Mouse (Mus musculus) large intestine, adult 2 months (tissue): ENCODE data around the gene Ctrc. TPM values are rescaled to one million over a fixed set of nuclear protein-coding genes. Genes with fewer than 3 reads are reported as not detected.

ENCODE experiments used
- DNase-seq: peaks from one replicate; pipeline ENCODE4 v3.0.0-alpha.2; 2012; ENCODE audit warnings: low read depth, low spot score
- WGBS: fragments of 180-500 bp; shearing (Covaris S2); methylation state at CpG from one replicate; pipeline ENCODE4 v1.1.7; 2018; 5-methylcytosine and 5-hydroxymethylcytosine counted together
- polyA plus RNA-seq: library from polyadenylated mRNA; depleted of rRNA; stranded (reverse); fragments of >200 nt; gene quantifications from 2 replicates; pipeline ENCODE4 v1.2.3, GENCODE M21; 2012

The Ctrc gene
- polyA plus RNA-seq, 1 experiment, result 0.17 TPM

DNA sequence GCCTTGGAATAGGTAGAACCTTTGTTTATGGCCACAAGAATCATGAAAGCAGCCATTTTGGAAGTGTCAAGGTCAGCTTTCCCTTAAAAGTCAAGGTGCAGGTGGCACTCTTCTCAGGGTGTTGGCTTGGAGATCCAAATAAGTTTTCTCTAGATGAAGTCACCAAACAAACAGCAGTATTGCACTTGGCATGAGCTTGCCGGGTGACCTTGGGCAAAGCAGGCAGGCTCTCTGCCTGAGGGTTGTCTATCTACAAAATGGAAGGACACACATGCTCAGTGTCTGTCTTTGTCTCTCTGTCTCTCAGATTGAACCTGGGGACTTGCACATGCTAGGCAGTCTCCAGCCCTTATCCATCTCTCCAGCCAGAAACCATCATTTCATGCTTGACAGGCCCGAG is 18.8 kb downstream of the Ctrc start:
- no peak for DNase-seq
- 61% methylated on average over 2 of the region's 2 CpGs for WGBS

DNA sequence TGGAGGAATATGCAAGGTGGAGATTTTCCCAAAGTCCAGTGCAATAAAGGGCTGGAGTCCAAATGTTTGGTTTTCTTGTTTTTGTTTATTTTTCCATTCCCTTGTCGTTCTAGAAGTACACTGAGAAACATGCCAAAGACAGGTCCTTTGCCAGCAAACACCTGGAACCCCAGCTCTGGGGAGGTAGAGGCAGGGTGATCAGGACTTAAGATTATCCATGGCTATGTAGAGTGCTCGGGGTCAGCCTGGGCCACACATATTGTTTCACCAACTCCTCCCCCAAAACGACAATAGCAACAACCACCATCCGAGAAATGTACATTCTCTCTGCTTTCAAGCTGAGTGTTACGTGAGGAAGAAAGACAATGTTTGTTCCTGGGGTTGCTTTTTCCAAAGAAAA is 20.1 kb downstream of the Ctrc start, which contains the start of gene Cela2a:
TSS of gene Cela2a (minus strand) at position 101 of the 400 bp plus-strand sequence.
- DNase-seq, result no peak
- WGBS, result 65% methylated on average over 5 of the region's 5 CpGs

DNA sequence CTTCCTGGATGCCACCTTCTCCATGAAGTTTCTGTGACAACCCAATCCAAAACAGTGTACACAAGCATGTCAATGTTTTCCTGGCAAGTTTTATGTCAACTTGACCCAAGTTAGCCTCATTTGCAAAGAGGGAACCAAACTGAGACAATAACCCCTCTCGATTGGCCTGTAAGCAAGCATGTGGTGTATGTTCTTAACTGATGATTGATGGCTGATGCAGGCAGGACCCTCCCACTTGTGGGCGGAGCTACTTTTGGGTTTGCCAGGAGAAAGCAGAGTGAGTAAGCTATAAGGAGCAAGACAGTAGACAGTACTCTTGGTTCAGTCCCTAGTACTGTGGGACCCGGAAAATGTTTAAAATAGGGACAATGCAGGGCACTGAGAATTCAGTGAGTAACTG is 23.2 kb downstream of the Ctrc start:
- 47% methylated on average over 3 of the region's 3 CpGs for WGBS
- no peak for DNase-seq

DNA sequence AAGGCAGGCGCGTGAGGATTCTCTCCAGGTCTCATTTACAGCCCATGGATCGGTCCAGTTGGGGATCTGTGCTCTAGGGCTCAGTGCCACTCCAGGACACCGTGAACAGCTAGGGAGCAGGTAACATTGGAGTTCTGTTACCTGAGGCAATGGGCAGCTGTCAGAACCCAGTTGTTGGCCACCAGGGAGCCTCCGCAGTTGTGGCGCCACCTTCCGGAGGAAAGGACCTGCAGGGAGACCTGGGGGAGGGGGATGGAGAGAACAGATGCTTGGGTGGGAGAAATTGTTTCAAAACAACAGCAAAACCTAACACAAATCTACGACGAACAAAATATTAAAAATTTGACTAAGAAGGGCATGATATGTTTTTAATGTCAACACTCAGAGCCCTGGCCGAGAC is 24.1 kb downstream of the Ctrc start:
- no peak for DNase-seq
- WGBS, result 86% methylated on average over 10 of the region's 10 CpGs

DNA sequence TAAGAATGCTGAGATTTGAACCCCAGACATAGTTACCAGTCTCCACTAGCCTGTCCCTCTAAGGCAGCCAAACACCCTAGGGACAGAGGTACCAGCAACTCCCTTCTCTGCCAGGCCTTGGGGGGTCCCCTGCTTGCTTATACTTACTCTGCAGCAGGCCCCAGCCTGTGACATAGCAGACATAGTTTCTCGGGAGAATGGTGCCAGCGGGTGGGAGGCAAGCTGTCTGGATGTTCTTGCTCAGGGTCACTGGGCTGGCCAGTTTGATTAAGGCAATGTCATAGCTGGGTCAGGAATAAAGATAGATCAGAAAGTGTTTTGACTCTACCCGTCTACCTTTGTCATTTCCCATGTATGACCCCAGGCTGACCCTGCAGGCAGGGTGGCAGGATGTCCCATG is 25.0 kb downstream of the Ctrc start:
- WGBS, result 83% methylated on average over 3 of the region's 3 CpGs
- DNase-seq, result no peak

DNA sequence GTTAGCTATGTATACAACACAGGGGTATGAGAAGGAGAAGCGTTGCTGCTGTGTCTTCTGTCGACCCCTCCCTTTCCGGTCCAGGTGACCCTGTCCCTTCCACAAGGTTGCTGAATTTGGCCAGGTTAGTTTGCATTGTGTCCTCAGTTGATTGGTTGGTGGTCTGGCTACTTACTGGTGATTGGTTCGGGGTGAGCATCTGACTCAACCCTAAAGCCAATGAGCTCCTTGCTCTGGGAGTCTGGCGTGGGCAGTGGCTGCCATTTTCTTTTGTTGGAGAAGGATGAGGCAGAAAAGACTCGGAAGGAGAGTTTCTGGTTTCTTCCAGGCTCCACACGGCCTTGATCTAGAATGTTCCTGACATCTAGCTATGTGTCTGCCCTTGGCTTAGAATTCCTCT is 26.8 kb downstream of the Ctrc start:
- WGBS, result 87% methylated on average over 7 of the region's 7 CpGs
- DNase-seq, result no peak

DNA sequence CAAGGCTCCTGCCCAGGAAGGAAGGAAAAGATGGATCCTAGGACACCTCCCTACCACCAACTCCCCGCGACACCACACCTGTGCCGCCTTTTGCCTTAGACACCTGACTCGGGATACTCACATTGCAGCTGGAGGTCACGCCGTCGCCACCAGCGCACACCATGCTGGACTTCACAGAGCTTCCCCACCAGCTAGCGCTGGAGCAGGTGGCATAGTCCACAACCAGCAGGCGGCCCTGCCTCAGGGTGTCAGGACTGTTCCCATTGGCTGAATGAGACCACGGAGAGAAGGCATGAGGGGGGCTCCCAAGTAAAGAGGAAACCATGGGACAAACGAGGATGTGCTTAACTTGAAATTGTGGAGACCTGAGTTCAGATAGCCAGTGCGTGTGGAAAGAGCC is 27.3 kb downstream of the Ctrc start:
- 93% methylated on average over 13 of the region's 13 CpGs for WGBS
- DNase-seq, result no peak

DNA sequence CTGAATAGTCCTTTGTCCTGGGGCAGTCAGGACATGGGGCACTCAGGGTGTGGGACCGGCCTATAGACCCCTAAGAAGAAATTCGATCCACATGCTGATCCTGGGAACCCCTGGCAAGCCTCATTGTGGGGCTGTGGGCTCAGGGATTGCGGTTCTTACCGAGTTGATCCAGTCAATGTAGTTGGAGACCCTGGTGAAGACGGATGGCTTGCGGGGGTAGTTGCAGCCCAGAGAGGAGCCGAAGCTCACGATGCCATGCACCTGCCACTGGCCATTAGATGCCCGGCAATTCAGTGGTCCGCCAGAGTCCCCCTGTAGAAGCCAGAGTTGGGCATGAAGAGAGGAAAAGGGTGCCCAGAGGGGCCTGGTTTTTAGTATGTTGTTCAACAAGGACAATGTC is 28.5 kb downstream of the Ctrc start:
- WGBS, result 80% methylated on average over 10 of the region's 10 CpGs
- no peak for DNase-seq

DNA sequence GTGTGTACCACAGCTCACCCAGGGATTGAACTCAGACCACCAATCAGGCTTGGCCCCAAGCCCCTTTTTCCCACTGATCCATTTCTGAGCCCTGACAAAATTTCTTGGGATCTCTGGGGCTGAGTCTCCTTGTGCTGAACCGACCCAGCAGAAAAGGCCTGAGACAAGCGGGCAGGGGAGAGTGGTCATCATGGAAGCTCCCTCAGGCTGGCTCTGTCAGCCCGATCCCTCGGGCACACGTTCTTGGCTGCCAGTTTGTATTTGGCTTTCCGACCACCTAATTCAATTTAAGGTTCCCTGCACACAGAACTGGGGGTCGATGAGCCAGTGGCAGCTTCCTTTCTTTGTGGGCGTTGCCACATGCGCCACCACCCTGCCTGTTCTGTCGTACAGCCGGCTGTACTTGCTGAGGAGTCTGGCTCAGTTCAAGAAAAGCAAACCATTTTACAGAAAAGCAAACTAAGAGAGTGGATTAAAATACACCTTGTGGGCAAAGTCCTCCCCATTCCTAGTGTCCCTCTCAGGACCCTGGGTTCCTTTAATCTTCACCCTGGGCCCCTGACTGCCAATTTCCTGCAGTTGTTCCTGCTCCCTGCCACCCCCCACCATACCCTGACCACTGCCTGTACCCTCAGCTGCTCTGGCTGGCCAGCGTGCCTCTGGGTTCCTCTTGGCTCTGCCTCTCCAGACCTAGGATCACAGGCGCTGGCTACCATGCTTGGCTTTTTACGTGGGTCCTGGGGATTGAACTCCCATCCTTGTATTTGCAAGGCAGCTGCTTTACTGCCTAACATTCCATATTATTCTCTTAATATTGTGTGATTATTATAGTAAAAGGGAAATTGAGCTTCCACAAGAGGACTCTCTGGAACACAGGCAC is 29.1 kb downstream of the Ctrc start:
- 41% methylated on average over 14 of the region's 14 CpGs for WGBS
- DNase-seq, result no peak

DNA sequence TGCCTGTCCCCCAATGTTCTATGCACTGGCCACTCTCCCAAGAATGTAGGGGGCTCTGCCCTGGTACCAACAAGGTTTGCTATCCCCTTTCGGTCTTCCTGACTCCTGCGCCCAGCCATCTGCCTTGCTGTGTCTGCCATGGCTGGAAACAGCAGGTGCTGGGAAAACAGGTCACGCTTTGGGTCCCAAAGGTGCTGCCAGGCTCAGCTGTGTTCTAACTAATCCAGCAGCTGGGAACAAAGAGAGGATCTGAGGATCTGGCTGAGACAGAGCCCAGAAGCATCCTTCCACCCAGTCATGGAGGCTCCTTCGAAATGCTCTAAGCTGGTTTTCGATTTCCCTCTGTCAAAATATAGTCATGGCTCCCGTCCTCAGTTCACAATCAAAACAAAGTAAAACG is 29.9 kb downstream of the Ctrc start:
- DNase-seq, result no peak
- WGBS, result 81% methylated on average over 7 of the region's 7 CpGs

DNA sequence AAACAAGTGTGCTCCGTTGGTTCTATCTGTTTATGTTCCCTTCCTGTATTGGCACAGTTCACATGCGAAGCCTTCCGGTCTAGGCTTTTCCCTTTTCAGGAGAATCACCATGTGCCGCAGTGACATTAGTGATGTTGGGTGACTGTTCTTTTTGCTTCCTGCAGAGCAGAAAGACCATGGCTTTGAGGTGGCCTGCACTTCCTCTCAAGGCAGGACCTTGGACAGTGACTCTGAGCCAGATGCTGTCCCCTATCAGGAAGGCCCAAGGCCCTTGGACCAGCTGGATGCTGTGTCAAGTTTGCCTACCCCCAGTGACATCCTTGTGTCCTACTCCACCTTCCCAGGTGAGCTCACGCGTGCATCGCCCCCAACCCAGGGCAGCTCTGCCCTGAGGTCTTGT is 34.8 kb downstream of the Ctrc start:
- WGBS, result 97% methylated on average over 7 of the region's 7 CpGs
- DNase-seq, result no peak

DNA sequence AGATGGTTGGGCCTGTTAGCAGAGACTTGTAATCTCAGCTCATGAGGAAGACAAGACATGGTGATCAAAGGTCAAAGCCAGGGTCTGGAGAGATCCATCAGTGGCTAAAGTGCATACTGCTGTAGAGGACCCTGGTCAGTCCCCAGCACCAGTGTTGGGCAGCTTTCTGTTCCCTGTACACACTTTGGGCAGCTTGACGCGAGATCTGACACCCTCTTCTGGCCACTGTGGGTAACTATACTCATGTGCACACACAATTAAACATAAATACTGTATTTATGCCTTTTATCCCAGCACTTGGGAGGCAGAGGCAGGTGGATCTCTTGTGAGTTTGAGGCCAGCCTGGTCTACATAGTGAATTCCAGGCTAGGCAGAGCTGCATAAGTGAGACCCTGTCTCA is 35.2 kb downstream of the Ctrc start:
- DNase-seq, result no peak
- 96% methylated on average over 2 of the region's 2 CpGs for WGBS

DNA sequence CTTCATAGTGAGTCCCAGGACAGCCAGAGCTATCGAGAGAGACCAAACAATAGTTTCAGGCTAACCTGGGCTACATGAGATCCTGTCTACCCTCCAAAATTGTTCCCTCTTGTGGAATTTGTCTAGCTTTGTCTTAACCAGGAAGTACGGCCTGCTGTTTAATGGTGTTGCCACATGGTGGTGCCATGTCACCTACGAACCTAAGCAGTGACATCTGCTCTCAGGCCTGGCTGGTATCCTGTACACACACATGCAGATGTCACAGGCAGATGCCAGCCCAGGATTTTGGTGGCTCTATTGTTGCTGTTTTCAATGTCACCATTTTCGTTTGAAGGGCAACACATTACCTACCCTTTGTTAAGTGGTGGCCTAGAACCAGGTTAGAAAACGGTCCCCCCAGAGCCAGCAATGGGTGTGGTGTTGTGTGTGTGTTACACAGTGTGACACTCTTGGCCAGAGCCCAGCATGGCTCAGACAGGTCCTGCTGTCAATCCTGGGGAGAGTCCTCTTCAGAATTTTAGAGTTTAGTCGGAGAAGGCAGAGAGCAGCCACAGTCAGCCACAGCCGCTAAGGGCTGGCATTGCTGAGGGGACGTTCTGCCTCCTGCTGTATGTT is 36.2 kb downstream of the Ctrc start:
- no peak for DNase-seq
- 68% methylated on average over 8 of the region's 8 CpGs for WGBS

DNA sequence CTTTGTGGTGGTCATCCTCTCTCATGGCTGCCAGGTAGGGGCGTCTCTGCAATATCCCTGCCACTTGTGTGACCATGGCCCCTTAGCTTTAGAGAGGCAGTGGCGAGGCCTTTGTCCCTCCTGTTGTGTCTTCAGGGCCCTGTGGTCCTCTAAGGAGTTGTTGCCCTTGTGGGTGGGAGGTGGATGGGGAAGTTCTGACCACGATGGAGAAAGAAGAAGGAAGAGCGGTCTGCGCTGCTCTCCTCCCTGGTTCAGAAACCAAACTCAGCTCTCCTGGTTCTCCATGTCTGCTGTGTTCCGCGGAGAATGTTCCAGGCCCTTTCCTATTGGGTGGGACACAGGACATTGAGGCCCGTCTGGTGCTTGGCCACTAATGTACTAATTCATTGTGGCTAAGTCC is 40.3 kb downstream of the Ctrc start:
- no peak for DNase-seq
- 96% methylated on average over 8 of the region's 8 CpGs for WGBS

DNA sequence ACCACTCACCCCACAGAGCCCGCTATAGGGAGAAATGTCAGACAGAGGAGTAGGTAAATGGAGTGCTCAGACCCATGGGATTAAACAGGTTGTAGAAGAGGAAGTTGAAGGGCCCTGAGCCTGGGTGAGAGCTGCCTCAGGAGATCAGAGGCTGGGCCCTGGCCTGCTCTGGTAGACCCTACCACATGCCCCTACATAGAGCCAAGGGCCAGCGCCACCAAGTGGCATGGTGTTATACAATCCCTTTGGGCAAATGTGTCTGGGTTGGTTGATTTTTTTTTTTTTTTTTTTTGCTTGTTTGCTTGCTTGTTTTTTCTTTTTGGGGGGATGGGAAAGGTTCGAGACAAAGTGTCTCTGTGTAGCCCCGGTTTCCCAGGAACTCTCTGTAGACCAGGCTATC is 42.1 kb downstream of the Ctrc start:
- WGBS, result 83% methylated on average over 4 of the region's 4 CpGs
- no peak for DNase-seq

DNA sequence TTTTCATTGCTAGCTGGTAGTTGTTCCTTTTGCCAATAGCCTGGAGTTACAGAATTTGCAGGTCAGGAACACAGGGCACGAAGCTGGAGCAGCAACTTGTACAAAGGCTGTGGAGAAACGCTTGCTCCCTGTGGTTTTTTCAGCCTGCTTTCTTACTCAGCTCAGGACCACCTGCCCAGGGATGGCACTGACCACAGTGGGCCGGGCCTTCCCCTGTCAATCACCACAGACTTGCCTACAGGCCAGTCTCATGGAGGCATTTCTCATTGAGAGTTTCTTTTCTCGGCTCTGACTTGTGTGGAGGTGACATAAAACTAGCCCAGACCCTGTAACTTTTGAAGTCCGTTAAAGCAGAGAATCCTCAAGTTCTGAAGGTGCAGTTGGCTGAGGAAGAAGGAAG is 48.6 kb downstream of the Ctrc start:
- DNase-seq, result no peak
- 92% methylated on average over 5 of the region's 5 CpGs for WGBS

DNA sequence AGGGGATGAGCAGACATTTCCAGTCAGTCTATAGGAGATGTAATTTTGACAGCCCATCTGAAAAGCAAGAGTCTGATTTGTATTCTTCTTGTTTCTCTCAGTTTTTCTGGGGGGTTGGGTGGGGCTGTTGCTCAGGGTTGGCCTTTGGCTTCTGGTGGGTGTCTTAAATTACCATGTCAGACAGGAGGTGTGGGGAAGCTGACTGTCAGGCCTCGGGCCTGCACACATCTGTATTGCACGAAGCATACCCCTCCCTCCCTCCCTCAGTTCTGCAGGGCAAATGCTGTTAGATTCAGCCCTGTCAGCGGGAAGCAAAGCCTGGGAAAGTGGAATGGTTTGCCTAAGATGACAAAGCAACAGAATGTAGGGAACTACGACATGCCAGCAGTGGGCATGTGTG is 49.2 kb downstream of the Ctrc start:
- WGBS, result 87% methylated on average over 4 of the region's 4 CpGs
- DNase-seq, result no peak

DNA sequence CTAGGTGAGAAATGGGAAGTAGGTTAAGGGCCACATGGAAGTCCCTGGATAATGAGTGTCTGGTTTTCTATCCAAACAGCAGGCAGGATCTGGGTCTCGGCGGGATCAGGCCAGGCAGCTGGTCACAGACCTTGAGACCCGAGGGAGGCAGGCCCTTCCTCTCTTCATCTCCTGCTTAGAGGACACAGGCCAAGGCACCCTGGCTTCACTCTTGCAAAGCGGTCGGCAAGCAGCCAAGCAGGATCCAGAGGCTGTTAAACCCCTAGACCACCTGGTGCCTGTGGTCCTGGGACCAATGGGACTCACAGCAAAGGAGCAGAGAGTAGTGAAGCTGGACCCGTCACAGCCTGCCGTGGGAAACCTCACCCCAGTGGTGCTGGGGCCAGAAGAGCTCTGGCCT is 49.8 kb downstream of the Ctrc start:
- no peak for DNase-seq
- 64% methylated on average over 7 of the region's 7 CpGs for WGBS

DNA sequence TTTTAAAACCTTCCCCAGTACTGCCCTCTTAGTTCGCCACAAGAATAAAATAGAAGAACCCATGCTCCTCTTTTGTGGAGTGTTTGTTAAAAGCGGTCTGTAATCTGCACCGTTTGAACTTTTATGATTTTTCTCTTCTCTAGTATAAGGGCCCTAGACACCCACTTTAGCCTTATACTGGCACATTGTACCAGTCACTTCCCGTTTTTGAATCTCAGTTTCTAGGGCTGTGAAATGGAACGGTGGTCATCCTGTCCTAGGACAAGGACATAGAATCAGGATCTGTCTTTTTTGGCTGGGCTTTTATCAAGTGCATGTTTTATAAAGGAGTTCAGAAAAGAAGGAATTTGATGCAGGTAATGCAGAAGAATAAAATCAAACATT is 52.0 kb downstream of the Ctrc start:
- DNase-seq, result no peak
- WGBS, result 2% methylated on average over 5 of the region's 5 CpGs

DNA sequence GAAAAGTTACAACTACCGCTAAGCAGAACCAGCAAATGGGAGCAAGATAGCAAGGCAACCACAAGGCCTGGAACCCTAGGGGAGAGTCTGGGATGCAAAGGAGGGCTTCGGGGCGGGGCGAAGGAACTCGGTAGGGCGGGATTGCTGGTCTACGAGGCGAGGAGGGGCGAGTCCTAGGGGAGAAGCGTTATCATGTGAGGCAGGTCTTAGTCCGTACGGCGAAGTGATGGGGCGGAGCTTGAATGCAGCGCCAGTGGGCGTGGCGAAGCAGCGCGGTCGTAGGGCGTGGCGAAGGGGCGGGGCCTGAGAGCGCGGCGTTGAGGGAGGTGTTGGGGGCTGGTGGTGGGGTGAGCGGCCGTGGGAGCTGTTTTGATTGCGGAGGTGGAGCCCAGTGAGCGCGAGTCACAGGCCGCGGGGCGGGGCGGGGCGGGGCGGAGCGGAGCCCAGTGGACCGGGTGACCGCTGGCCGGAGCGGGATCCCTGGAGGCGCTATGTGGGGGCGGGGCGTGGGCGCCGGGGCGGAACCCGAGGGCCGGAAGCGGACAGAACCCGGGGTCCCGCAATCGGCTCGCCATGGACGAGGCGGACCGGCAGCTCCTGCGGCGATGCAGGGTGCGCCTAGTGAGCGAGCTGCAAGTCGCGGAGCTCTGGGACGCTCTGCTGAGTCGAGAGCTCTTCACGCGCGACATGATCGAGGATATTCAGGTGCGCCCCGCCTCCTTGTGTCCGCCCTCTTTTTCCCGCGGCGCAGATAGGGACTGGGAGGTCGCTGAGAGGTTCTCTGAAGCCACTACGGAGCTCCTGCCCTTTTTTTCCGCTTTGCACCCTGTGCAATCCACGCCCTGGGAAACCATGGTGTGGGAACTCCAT is 52.6 kb downstream of the Ctrc start, which contains the start of gene Casp9:
TSS of gene Casp9 (plus strand) at position 331 of the 870 bp plus-strand sequence.
- WGBS, result under 1% methylated on average over 80 of the region's 80 CpGs

More for the DNA sequence above, 52.6 kb downstream of the Ctrc start, which contains the start of gene Casp9:
- peak; percentile 88 for DNase-seq
